Mouse (Mus musculus) lung, postnatal 0 days (tissue): ENCODE measurements around the gene Gm4969. TPM values are rescaled to one million over a fixed set of nuclear protein-coding genes. Genes with fewer than 3 reads are reported as not detected.
"Not testable (repeated sequence)": the region's sequence is repeated elsewhere in the genome, so short reads cannot be mapped to it uniquely, and the experiment has no call there.

Experiments
- ATAC-seq: fragments of 200-750 bp; cut with Nextera tagmentation; 2 replicates; pipeline ENCODE4 v1.8.0; 2017; ENCODE audit warnings: moderate library complexity
- DNase-seq: peaks from one replicate; pipeline ENCODE4 v3.0.0-alpha.2; 2016; ENCODE audit warnings: low spot score
- H3K27ac ChIP-seq: fragments of 300-500 bp; sonication (generic); 2 replicates; pipeline ENCODE4 v1.5.1; 2014; ENCODE audit warnings: antibody characterized with exemption, mild to moderate bottlenecking, low read length, mixed read lengths
- H3K27me3 ChIP-seq: fragments of 300-500 bp; sonication (generic); replicated peaks from 2 replicates; pipeline ENCODE4 v1.6.1; 2014; ENCODE audit warnings: low read length, mixed read lengths; ENCODE audit not compliant: insufficient read depth
- H3K36me3 ChIP-seq: fragments of 300-500 bp; sonication (generic); 2 replicates; pipeline ENCODE4 v1.6.1; 2014; ENCODE audit warnings: low read length, mixed read lengths; ENCODE audit not compliant: insufficient read depth
- H3K4me1 ChIP-seq: fragments of 300-500 bp; sonication (generic); 2 replicates; pipeline ENCODE4 v1.6.1; 2014; ENCODE audit warnings: antibody characterized with exemption, low read depth, low read length, mixed read lengths; ENCODE audit not compliant: insufficient read depth
- H3K4me2 ChIP-seq: fragments of 300-500 bp; sonication (generic); replicated peaks from 2 replicates; pipeline ENCODE4 v1.6.1; 2014; ENCODE audit warnings: low read depth, mild to moderate bottlenecking, low read length, moderate library complexity, mixed read lengths
- H3K4me3 ChIP-seq: fragments of 300-500 bp; sonication (generic); 2 replicates; pipeline ENCODE4 v1.5.1; 2014; ENCODE audit warnings: low read depth, low read length
- H3K9ac ChIP-seq: fragments of 300-500 bp; sonication (generic); replicated peaks from 2 replicates; pipeline ENCODE4 v1.6.1; 2014; ENCODE audit warnings: low read depth, mild to moderate bottlenecking
- H3K9me3 ChIP-seq: fragments of 300-500 bp; sonication (generic); 2 replicates; pipeline ENCODE4 v1.6.1; 2016; ENCODE audit warnings: low read length, mixed read lengths
- CTCF ChIP-seq: IDR thresholded peaks from 2 replicates; pipeline ENCODE4 v1.5.1; 2016; ENCODE audit warnings: antibody characterized with exemption, mild to moderate bottlenecking
- EP300 ChIP-seq: IDR thresholded peaks from 2 replicates; pipeline ENCODE4 v1.6.1; 2016; ENCODE audit warnings: antibody characterized with exemption, mild to moderate bottlenecking, control low read depth
- WGBS: fragments of 180-500 bp; shearing (Covaris S2); extraction: QIAGEN DNeasy Blood & Tissue Kit; methylation state at CpG from one replicate; pipeline ENCODE4 v1.1.7; 2014; 5-methylcytosine and 5-hydroxymethylcytosine counted together
- polyA plus RNA-seq: library from polyadenylated mRNA; unstranded; fragments of >200 nt; fragmentation: Nextera tagmentation; extraction: Ambion mirVana; gene quantifications from 2 replicates; pipeline ENCODE4 v1.2.1, GENCODE M21; 2015

Gene Gm4969
- polyA plus RNA-seq, 1 experiment from 2014 or later: 0.20 TPM

DNA sequence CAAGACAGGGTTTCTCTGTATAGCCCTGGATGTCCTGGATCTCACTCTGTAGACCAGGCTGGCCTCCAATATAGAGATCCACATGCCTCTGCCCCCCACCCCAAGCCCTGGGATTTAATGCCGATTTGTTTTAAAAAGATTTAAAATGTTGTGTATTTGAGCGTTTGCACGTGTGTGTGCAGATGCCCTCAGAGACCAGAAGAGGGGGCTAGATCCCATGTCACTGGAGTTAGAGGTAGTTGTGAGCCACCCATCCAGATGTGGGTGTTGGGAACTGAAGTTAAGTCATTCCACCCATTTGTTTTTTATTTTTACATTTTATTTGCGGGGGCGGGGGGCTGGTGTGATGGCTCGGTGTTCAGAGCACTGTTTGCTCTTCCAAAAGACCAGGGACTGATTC lies 43.7 kb downstream of the Gm4969 start:
- H3K4me3 ChIP-seq: no peak overlapping the region
- H3K4me1 ChIP-seq: peaks cover 12% of the 10 kb centered on the region; the same call in 1 of the 2 replicates
- no peak for DNase-seq
- WGBS: 94% methylated on average over 6 of the region's 6 CpGs
- no peak overlapping the region for H3K4me2 ChIP-seq
- H3K36me3 ChIP-seq: no peaks in the 10 kb centered on the region; the same call in 1 of the 2 replicates
- H3K9me3 ChIP-seq: no peaks in the 10 kb centered on the region
- H3K9ac ChIP-seq: no peak overlapping the region
- TF ChIP-seq EP300 (no peak), CTCF (peak; percentile 38)
- no peaks in the 10 kb centered on the region for H3K27me3 ChIP-seq
- ATAC-seq: no peak
- H3K27ac ChIP-seq: no peak overlapping the region

DNA sequence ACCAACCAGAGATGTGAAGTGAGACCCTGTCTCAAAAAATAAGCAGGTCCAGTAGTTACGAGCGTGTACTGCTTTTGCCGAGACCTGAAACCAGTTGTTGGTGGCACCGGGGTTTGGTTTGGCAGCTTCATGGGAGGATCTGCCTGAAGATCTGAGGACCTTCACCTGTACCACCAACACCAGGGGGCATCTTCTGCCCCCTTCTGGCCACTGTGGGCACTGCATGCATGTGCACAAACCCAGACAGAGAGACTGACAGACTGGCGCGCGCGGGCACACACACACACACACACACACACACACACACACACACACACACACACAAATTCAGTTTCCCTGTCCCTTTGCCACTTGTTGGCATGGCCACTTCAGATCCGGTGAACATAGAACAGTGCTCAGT lies 44.7 kb downstream of the Gm4969 start:
- Histone ChIP-seq H3K9me3 (no peaks in the 10 kb centered on the region), H3K4me1 (peaks cover 12% of the 10 kb centered on the region; the same call in 1 of the 2 replicates), H3K9ac (no peak overlapping the region), H3K4me3 (no peak overlapping the region), H3K4me2 (no peak overlapping the region), H3K27ac (no peak overlapping the region), H3K36me3 (no peaks in the 10 kb centered on the region; the same call in 1 of the 2 replicates), H3K27me3 (no peaks in the 10 kb centered on the region)
- peak; percentile 72 for TF ChIP-seq CTCF
- TF ChIP-seq EP300: no peak
- DNase-seq (no peak), ATAC-seq (no peak)
- 75% methylated on average over 5 of the region's 9 CpGs for WGBS

DNA sequence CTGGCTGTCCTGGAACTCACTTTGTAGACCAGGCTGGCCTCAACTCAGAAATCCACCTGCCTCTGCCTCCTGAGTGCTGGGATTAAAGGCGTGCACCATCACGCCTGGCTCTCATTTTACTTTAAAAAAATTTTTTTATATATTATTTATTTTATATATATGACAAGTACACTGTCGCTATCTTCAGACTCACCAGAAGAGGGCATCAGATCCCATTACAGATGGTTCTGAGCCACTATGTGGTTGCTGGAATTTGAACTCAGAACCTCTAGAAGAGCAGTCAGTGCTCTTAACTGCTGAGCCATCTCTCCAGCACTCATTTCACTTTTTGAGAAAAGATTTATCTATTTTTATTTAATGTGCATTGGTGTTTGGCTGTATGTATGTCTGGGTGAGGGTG lies 47.1 kb downstream of the Gm4969 start:
- 51% methylated on average over 3 of the region's 3 CpGs for WGBS
- not testable (repeated sequence) for H3K4me1 ChIP-seq, DNase-seq, H3K9me3 ChIP-seq, H3K4me2 ChIP-seq, H3K27me3 ChIP-seq, H3K27ac ChIP-seq, ATAC-seq, H3K36me3 ChIP-seq, H3K4me3 ChIP-seq, H3K9ac ChIP-seq
- TF ChIP-seq CTCF: peak; percentile 47

DNA sequence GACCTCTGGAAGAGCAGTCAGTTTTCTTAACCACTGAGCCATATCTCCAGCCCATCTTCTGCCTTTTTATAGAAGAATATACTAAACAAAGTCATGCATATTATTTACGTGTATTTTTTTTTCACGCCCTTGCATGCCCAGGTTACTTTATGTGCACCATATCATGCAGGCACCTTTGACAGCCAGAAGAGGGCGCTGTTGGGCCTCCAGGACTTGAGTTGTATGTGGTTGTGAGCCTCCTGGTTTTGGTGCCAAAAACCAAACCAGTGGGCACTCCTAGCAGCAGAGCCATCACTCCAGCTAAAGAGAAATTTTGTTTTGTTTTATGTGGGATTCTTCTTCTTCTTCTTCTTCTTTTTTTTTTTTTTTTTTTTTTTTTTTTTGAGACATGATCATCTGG lies 48.7 kb downstream of the Gm4969 start:
- peaks cover 10% of the 10 kb centered on the region for H3K27me3 ChIP-seq
- H3K4me2 ChIP-seq: no peak overlapping the region
- H3K4me3 ChIP-seq: no peak overlapping the region
- H3K36me3 ChIP-seq: no peaks in the 10 kb centered on the region
- peak; percentile 68 for TF ChIP-seq CTCF
- TF ChIP-seq EP300: no peak
- DNase-seq (peak; percentile 47), ATAC-seq (no peak)
- no peaks in the 10 kb centered on the region for H3K4me1 ChIP-seq
- H3K9ac ChIP-seq: no peak overlapping the region
- no peaks in the 10 kb centered on the region for H3K9me3 ChIP-seq
- WGBS: 45% methylated on average over 3 of the region's 3 CpGs
- H3K27ac ChIP-seq: no peak overlapping the region

DNA sequence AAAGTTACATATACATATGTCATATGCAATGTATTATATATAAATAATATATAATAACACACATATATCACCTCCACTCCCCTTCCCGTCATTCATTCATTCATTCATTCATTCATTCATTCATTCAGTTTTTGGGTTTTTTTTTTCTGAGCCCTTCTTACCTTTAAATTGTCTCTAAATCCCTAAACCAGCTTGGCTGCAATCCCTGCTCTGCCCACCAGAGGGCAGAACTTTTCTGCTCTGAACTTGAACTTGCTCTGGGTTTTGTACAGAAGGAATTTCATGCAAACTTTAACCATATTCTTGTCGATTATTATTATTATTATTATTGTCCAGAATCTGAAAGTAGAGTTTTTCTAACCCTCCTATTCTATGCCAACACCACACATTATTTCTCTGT lies 49.5 kb downstream of the Gm4969 start:
- no peak overlapping the region for H3K4me2 ChIP-seq
- no peaks in the 10 kb centered on the region for H3K36me3 ChIP-seq
- DNase-seq: peak; percentile 73
- H3K27ac ChIP-seq: no peak overlapping the region
- ATAC-seq: no peak
- H3K27me3 ChIP-seq: peaks cover 10% of the 10 kb centered on the region
- H3K4me3 ChIP-seq: no peak overlapping the region
- H3K9ac ChIP-seq: no peak overlapping the region
- no peaks in the 10 kb centered on the region for H3K4me1 ChIP-seq
- no peaks in the 10 kb centered on the region for H3K9me3 ChIP-seq
- TF ChIP-seq EP300 (no peak), CTCF (peak; percentile 85)
- 5% methylated on average over 2 of the region's 2 CpGs for WGBS

DNA sequence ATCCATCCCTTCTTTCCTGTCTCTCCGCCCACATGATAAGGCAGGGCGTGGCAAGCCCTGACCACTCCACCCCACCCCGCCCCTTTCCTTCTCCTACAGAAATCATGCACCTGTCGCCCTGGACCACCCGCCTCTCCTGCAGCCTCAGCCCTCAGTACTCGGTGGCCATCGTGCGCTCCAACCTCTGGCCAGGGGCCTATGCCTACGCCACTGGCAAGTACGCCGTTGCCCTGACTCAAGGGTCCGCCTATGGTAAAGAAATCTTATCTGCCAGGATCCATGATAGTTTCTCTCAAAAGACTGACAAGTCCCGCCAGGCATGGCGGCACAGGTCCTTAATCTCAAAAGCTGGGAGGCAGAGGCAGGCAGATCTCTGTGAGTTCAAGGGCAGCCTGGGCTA lies 50.2 kb downstream of the Gm4969 start:
- H3K27ac ChIP-seq: no peak overlapping the region
- TF ChIP-seq CTCF (no peak), EP300 (no peak)
- peaks cover 10% of the 10 kb centered on the region for H3K27me3 ChIP-seq
- H3K4me1 ChIP-seq: no peaks in the 10 kb centered on the region
- WGBS: 49% methylated on average over 12 of the region's 14 CpGs
- DNase-seq (no peak), ATAC-seq (no peak)
- no peaks in the 10 kb centered on the region for H3K36me3 ChIP-seq
- no peaks in the 10 kb centered on the region for H3K9me3 ChIP-seq
- no peak overlapping the region for H3K9ac ChIP-seq
- H3K4me3 ChIP-seq: no peak overlapping the region
- no peak overlapping the region for H3K4me2 ChIP-seq

DNA sequence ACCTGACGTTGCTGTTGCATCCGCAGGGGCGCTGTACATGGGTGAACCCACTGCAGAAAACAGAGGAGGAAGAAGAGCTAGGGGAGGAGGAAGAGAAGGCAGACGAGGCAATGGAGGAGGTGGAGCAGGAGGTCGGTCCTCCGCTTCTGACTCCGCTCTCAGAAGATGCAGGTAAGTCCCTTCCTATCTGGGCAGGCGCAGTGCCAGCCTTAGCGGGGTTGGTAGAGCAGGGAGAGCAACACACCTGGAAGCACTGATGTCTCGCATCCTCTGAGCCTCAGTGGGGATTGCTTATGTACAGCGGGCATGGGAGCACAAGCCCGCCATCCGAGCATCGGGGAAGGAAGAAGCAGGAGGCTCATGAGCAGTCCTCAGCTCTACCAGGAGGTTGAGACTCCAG lies 51.1 kb downstream of the Gm4969 start:
- Histone ChIP-seq H3K9me3 (no peaks in the 10 kb centered on the region), H3K4me2 (no peak overlapping the region), H3K27me3 (peaks cover 10% of the 10 kb centered on the region), H3K27ac (no peak overlapping the region), H3K4me1 (no peaks in the 10 kb centered on the region), H3K4me3 (no peak overlapping the region), H3K36me3 (no peaks in the 10 kb centered on the region), H3K9ac (no peak overlapping the region)
- 31% methylated on average over 14 of the region's 14 CpGs for WGBS
- TF ChIP-seq EP300 (no peak), CTCF (no peak)
- DNase-seq: no peak
- ATAC-seq: no peak
